Mouse (Mus musculus): Measurements from ENCODE around the gene Cdh18.
"Not testable (repeated sequence)": the region's sequence is repeated elsewhere in the genome, so short reads cannot be mapped to it uniquely, and the experiment has no call there.

Gene Cdh18

DNA sequence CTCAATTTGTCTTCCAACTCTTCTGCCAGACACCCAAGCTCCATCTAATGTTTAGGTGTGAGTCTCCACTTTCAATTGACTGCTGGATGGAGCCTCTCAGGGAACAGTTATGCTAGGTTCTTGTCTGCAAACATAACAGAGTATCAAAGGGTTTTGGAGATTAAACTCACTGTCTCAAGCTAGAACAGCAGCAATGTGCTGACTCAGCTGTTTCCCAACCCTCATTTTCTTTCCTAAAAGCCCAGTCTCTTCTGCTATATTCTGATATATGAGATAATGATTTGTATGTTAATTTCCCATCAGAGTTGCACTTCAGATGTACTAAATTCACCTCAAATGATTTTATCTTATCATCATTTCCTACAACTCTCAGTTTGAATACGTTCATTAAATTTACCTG lies 398.4 kb downstream of the Cdh18 start:
- DNase-seq (ENCODE audit: low read depth, low spot score) = no peak

DNA sequence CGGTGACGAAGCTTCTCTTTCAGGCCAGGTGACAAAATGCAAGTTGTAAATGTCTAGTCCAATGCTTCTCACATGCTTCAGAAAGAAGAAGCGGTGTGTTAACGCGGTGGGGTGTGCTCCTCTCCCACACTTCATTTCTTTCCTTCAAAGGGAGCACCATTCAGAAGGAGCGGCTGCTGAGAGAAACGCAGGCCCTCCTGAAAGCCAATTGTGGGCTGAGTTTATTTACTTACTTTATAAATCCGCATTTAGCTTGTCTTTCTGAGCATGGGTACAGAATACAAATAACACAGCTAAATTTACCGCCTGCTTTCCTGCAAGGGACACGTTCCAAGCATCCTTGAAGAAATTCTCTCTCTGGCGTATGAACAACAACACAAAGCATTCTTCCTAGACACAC lies 420.6 kb downstream of the Cdh18 start:
- DNase-seq (ENCODE audit: low read depth, low spot score) = no peak

- no peak for DNase-seq (ENCODE audit: low read depth, low spot score)
These were observed 431.3 kb downstream of the Cdh18 start for GRCm38 (mm10) chr15:22980136-22980535.

GRCm38 (mm10) chr15:22984647-22985046 lies 435.8 kb downstream of the Cdh18 start:
- no peak for DNase-seq (ENCODE audit: low read depth, low spot score)

GRCm38 (mm10) chr15:23016680-23017079 lies 467.9 kb downstream of the Cdh18 start:
- no peak for DNase-seq (ENCODE audit: low read depth, low spot score)

GRCm38 (mm10) chr15:23021151-23021550 lies 472.3 kb downstream of the Cdh18 start:
- DNase-seq (ENCODE audit: low read depth, low spot score) = no peak

- DNase-seq (ENCODE audit: low read depth, low spot score) = no peak
These were observed 473.8 kb downstream of the Cdh18 start for GRCm38 (mm10) chr15:23022635-23023034.

DNA sequence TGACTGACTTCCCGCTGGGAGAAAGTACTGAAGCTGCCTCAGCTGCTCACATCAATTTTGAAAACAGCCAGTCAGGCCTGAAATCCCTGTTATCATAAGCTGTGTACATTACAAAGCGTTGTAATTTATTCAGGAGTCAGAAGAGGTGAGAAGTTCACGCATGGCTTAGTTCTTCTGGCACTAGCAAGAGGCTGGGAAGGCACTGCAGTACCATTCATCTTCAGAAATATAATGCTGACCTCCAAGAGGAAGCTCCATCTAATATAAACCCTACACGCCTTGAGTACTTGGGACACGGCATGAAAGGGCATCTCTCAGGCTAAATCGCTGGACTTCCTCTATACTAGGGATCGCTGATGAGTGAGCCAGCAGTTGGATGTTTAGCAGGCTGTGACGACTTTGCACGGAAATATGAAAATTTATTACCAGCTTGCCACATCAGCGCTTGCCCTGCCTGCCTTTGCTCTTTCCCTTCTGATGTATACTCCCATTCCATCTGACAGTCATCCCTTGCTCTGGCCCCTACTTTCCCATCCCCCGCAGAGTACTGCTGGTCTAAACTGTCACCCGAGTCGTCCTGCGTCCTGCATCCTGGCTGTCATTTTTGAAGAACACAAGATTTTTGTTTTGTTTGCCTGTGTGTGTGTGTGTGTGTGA lies 486.9 kb downstream of the Cdh18 start:
- DNase-seq (ENCODE audit: low read depth, low spot score) = no peak

DNA sequence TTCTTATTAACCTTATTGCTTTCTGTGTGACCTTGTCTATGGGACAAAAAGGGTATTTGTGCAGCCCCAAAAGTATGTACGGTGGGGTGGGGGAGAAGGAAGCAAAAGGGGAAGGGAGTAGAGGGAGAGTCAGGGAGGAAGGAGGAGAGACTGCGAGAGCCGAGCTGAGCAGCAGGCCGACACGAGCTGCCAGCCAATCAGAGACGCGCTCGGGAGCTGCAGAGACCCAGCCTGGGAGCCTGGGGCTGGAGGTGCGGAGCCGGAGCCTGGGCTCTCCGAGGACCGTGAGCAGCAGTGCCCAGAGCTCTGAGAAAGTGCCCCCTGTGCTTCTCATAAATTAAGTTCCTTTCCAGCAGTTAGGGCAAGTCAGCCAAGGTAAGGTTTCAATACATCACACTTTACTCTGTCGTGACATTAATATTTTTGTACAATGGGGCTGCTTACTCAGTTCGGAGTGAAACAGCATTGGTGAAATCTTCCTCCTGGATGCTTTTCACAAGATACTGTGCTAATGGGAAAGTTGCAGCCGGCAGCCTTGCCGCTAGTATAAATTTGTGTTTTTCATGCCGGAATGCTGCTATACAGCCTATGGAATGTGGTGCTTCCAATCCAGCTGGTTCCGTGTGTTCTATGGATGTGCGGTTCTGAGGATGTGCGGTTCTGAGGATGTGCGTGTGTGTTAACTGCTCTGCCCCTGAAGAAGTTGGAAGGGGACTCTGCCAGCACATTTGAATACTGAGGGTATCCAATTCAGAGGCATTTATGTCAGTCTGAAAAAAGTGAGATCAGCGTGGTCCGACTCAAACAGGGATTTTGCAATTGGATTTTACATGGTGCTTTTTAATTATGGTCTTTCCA lies 487.6 kb downstream of the Cdh18 start:
- peak; percentile 8 for DNase-seq (ENCODE audit: low read depth, low spot score)

GRCm38 (mm10) chr15:23037561-23037960 lies 488.7 kb downstream of the Cdh18 start:
- DNase-seq (ENCODE audit: low read depth, low spot score) = no peak

DNA sequence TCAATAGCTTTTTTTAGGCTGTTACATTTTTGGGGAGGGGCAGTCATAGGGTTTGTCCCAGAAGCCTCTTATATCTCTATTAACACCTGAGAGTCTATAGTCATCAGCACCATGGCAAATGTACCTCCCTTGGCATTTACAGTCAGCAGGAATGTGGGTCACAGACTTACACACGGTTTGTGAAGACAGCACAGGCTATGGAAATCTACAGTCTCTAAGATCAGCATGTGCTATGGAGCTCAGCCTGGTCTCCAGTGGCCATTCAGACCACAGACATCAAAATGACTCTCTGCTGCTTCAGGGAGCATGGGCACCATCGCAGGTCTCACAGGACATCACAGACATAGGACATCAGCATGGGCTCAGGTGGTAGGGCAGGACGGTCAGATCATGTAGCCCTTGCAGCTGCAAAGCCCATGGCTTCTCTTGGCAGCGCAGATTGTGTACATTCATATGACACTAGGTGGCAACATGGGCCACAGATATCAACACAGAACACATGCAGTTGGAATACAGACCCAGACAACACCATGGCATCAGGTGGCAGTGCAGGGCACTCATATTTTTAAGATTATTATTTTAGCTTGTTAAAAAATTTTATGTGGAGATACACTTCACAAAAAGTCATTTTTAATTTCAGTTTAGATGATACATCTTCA lies 497.4 kb downstream of the Cdh18 start:
- no peak for DNase-seq (ENCODE audit: low read depth, low spot score)

DNA sequence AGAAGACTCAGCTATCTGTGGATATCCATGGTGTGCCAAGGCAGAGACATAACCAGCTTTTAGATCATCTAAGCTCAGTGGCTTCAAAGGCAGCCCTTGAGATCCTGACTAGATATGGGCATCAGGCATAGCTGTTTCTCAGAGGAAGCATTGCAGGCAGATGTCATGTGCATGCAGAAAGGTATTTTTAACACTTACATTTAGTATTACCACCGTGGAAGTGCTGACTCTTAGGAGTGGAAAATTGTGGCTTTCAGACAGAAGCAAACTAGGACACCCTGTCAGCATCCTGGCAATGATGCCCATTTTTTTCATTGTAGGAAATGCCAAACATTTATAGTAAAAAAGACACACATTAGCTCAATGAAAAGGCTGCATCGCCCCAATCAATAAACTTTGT lies 503.2 kb downstream of the Cdh18 start:
- no peak for DNase-seq (ENCODE audit: low read depth, low spot score)

DNA sequence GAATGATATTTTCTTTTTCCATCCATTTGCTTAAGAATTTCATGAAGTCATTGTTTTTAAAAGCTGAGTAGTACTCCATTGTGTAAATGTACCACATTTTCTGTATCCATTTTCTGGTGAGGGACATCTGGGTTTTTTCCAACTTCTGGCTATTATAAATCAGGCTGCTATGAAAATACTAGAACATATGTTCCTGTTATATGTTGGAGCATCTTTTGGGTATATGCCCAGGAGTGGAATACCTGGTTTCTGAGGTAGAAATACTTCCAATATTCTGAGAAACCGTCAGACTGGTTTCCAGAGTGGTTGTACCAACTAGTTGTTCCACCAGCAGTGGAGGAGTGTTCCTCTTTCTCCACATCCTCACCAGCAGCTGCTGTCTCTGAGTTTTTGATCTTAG lies 536.5 kb downstream of the Cdh18 start:
- DNase-seq (ENCODE audit: low read depth, low spot score) = not testable (repeated sequence)

DNA sequence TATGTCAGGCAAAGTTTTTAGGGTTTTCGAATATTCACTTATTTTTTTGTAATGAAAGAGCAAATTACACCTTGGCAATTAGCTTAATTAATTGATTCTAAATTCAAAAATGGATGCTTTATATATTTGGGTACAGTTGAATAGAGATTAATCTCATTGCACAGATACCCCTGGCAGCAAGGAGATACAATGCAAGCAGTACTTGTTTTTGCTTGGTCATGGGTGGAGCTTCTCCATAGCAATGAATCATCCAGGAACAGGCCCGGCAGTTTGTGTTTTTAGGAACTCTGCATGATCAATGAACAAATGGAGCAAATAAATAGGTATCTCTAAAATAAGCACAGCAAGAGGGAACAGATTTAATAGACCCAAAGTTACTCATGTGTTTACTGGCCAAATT lies 538.7 kb downstream of the Cdh18 start:
- no peak for DNase-seq (ENCODE audit: low read depth, low spot score)

- DNase-seq (ENCODE audit: low read depth, low spot score) = no peak
These were observed 547.8 kb downstream of the Cdh18 start for GRCm38 (mm10) chr15:23096601-23097000.

DNA sequence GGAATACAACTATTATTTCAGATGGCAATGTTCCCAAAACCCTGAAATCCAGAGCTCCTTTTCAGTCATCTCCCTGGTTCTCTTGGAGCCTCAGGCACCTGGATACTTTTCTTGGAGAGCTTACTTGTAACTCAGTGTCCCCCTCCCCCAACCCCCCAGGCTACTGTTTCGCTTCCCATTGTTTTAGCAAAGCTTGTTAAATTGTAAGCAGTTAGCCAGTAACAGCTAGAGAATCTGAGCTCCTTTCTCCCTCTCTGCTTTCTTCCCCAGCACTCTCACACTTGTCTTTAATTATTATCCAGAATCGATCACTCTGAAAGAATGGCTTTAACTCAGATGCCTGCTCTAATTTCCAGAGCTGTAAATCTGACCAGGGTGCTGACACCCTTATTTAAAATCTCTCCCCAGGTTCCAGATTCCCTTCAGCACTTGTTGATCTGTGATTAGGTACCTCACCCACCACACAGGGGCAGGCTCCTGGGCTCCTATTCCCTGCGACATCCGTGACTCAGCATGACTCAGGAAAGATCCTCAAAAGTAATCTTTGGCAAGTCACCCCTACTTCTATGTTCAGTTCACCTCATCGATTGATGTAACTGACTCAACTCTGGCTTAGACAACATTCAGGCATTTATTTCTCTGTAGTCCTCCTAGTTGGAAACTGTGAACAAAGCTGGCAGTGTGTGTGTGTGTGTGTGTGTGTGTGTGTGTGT lies 556.0 kb downstream of the Cdh18 start:
- no peak for DNase-seq (ENCODE audit: low read depth, low spot score)

DNA sequence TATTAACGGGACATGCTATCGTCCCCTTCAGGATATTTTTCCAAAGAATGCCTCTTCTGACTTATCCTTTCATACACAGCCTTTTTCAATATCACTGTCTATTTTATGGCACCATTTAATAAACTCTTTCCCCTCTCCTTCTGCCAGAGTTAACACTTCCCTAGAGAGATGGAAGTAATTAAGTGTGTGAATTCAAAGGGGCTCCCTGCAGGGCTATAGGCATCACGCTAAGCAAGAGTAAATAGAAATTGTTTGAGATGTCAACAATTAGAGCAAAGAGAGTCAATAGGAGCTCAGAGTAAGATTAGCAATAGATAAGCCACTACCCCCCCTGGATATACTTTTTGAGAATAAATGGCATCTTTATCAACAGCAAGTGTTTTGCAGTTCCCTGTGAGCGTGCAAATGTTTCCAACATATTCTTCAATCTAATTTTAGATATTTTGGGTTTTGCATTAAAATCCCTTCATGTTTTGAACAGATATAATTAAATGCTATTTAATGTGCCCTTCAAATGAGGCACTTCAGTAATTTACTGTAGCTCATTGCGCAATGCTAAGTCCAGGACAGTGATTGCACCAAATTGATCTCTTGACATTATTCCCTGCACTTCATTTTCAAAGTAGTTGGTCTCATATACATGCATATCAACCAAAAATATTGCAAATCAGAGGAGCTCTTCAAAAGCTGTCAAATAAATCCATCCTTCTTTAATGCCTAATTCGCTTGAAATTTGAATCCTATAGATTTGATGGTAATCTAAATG lies 586.3 kb downstream of the Cdh18 start:
- DNase-seq (ENCODE audit: low read depth, low spot score) = no peak

GRCm38 (mm10) chr15:23136971-23137370 lies 588.1 kb downstream of the Cdh18 start:
- no peak for DNase-seq (ENCODE audit: low read depth, low spot score)

DNA sequence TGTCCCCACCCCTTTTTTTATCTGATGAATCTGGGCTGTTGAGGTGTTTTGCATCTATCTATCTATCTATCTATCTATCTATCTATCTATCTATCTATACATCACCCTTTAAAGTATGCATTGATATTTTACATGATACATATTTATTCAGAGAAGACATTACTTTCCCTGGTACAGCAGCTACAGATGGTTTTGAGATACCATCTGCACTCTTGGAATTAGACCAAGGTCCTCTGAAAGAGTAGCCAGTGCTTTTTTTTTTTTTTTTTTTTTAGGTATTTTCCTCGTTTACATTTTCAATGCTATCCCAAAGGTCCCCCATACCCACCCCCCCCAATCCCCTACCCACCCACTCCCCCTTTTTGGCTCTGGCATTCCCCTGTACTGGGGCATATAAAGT lies 594.1 kb downstream of the Cdh18 start:
- not testable (repeated sequence) for DNase-seq (ENCODE audit: low read depth, low spot score)

GRCm38 (mm10) chr15:23155883-23156282 lies 607.1 kb downstream of the Cdh18 start:
- DNase-seq (ENCODE audit: low read depth, low spot score) = no peak

- no peak for DNase-seq (ENCODE audit: low read depth, low spot score)
These were observed 616.0 kb downstream of the Cdh18 start for GRCm38 (mm10) chr15:23164869-23165268.
